Mouse (Mus musculus) inflammation-experienced regulatory T-cells, adult 6 months (primary cell): Measurements from ENCODE around the gene Spaar. TPM values are rescaled to one million over a fixed set of nuclear protein-coding genes. Genes with fewer than 3 reads are reported as not detected.

Experiments
- ATAC-seq: one replicate; pipeline ENCODE4 v1.8.0; 2017
- polyA plus RNA-seq, 3 experiments: library from polyadenylated mRNA; unstranded; fragments of 100-300 nt; shearing (Covaris generic); gene quantifications; one replicate each; pipeline ENCODE4 v1.2.1; 2017

The Spaar gene
- under 1 TPM in 1 of 3 experiments, not detected in 2; 0.23 TPM for polyA plus RNA-seq

DNA sequence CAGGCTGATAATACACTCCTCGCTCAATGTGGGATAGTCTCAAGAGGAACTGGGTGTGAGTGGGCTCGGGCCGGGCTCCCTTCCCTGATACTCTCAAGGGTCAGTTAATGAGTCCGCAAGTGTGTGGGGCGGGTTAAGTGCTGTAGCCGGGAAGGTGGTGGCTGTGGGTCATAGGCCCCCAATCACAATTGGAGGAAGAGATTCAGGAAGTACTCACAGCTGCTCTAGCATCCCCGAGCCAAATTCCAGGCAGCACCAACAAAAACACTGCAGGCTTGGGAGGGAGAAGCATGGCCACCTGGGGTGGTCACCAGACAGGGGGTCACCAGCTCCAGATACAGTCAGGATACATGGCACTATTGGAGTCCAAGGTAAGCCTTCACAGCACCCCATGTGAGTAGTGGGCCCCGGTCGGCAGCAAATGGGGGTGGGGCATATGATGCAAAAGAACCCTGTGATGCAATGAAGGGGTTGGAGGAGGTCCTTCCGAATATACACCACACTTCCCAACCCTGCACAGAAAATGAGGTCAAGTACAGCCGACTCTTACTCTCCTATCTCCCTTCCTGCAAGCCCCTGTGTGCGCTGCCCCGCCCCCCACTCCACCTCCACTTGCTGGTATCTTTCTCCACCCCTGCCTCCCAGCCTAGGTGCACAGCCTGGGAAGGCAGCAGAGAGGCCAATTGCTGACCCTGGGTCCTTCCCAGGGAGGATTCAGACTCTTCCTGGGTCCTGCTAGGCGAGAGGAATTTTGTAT, at the start of gene Spaar:
TSS of gene Spaar (plus strand) at position 241 of the 757 bp plus-strand sequence.
- ATAC-seq, result no peak

DNA sequence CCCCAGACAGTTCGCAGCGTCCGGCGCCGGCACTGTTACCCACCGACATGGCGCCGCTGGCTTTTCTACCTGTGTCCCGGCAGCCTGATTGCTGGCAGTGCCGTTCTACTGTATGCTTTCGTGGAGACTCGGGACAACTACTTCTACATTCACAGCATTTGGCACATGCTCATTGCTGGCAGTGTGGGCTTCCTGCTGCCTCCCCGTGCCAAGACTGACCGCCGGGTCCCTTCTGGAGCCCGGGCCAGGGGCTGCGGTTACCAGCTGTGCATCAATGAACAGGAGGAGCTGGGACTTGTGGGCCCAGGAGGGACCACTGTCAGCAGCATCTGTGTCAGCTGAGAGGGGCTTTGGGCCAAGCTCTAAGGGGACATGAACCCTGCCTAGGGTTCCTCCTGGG, 39.8 kb upstream of the Spaar start:
- ATAC-seq, result no peak

GRCm38 (mm10) chr4:43691026-43691425, 38.8 kb upstream of the Spaar start:
- ATAC-seq, result no peak

DNA sequence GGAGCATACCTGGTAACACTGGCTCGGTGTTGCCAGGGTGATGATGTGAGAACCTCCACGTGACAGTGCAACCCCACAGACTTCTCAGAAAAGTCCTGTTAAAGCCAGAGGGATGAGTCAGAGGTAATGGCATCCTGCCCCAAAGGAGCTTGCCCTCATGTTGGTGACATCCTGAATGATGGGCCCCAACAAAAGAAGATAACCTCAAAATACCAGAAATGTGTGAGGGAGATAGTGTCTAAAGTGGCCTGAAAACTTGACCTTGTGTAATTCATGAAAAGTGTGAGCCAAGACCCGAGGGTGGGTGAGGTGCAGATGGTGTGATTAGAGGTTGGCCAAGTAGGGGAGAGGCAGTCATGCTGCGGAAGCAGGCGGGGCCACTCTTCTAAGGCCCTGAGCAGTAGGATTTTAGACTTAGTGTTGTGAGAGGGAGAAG, 36.0 kb upstream of the Spaar start:
- ATAC-seq, result no peak

DNA sequence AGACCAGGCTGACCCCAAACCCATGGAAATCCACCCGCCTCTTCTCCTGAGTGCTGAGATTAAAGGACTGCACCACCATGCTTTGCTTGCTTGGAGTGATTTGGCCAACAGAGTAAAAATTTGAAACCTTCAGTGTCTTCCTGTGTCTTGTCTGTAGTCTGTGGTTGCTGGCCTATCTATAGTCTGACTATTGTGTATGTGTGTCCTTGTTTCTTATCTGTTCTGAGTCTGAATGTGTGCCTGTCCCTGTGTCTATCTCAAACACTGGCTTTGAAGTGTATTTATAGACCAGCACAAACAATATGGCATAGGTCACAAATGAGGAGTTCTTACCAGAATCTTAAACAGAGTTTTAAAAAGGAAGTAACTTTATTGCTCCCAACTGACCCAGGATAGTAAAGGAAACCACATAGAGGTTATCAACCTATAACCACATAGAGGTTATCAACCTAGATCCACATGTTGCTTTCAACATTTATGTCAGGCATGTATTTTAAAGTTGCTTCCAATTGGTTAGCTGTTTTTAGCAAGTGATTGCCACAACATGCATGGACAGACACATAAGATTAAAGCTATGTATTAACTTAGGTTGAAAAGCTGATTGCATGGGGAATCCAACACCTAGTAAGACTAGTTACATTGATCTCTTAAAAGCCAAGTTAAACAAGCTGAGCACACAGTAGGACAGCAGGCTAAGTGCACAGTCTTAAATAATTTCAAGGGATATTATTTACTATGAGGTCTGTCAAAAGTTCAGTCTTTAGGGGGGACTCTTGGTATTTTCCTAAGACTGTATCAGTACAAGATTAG, 35.2 kb upstream of the Spaar start:
- no peak for ATAC-seq

- no peak for ATAC-seq
These were observed 34.6 kb upstream of the Spaar start for GRCm38 (mm10) chr4:43695249-43695671.

DNA sequence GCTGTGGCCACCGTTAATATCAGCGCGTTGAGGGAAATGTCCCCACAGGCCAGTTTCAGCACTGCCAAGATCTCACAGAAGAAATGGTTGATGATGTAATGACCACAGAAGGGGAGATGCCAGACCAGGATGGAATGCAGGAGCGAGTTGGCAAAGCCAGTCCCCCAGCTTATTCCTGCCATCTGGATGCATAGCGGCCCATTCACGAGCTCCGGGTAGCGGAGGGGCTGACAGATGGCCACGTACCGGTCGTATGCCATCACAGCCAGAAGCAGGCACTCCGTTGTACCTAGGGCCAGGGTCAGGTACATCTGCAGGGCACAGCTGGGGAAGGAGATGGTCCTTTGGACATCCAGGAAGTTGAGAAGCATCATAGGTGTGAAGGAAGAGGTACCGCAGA, 33.3 kb upstream of the Spaar start:
- no peak for ATAC-seq

DNA sequence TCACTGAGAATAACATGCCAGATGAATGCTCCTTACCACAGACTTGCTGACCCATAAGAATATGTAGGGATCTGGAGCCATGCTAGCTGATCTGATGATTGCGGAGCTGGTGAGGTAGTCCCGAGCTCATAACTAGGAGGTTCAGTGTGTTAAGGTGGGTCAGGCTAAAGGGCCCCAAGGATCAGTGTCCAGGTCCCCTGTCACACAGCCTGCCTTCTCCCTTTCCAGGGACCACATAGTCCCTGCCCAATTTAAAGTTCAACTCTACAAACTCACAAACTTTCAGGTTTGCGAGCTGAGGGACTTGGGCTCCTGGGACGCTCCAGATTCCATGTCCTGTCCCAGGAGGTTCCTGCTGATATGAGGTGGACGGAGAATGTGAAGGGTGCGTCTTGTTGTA, 29.1 kb upstream of the Spaar start, which contains the start of gene Olfr70:
TSS of gene Olfr70 (minus strand) at position 101 of the 400 bp plus-strand sequence.
- no peak for ATAC-seq

GRCm38 (mm10) chr4:43703439-43703838, 26.4 kb upstream of the Spaar start:
- no peak for ATAC-seq

GRCm38 (mm10) chr4:43703851-43704250, 26.0 kb upstream of the Spaar start:
- ATAC-seq, result no peak

DNA sequence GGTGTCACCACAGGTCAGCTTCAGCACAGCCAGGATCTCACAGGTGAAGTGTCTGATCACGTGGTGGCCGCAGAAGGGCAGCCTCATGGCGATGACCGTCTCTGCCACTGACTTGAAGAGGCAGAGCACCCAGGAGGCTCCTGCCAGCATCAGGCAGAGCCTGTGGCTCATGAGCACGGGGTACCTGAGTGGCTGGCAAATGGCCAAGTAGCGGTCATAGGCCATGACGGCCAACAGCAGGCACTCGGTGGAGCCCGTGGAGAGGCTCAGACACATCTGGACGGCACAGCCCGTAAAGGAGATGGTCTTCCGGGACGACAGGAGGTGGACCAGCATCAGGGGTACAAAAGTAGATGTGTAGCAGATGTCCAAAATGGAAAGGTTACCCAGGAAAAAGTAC, 23.8 kb upstream of the Spaar start:
- no peak for ATAC-seq

DNA sequence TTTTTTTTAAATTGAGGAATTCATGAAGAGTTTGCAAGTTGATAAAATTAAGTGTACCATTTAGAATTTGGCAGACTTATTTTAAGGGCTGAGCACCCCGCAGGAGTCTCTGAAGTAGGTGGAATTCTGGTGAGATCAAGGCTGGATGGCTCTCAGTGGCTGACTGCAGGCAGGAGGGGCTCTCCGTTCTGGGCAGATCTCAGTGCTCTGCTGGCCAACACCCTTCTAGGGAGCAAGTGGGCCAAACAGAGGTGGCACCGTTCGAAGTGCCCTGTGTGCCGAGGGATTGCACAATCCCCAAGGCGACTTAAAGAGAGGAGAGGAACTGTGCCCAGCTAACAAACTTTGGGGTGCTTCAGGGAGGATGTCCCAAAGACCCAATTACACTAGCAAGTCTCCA, 20.0 kb upstream of the Spaar start, which contains the start of gene Olfr71:
TSS of gene Olfr71 (minus strand) at position 387 of the 400 bp plus-strand sequence.
- ATAC-seq, result no peak

GRCm38 (mm10) chr4:43711821-43712220, 18.0 kb upstream of the Spaar start:
- ATAC-seq, result peak; percentile 38

DNA sequence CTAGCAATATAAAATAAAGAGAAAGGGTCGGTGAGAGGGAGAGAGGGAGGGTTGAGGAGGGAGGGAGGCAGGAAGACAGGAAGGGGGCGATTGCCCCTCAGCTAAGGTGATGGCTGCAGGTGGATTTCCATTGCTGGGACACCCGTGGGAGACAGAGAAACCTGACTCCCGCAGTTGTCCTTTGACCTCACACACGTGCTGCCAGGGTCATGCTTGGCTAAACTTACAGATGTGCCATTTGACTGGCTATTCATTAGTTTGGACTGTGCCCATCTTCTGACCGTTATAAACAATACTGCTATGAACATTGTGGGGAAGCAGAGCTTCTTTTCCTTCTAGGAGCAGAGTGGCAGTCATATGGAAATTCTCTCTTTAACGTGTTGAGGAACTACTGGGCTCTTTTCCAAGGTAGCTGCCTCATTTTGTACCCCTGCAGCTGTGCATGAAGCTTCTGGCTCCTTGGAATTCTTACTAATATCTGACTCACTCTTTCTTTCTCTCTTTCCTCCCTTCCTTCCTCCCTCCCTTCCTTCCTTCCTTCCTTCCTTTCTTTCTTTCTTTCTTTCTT, 16.1 kb upstream of the Spaar start:
- ATAC-seq, result no peak

- ATAC-seq, result no peak
These were observed 9.2 kb upstream of the Spaar start for GRCm38 (mm10) chr4:43720491-43721228.

GRCm38 (mm10) chr4:43722191-43722590, 7.6 kb upstream of the Spaar start:
- no peak for ATAC-seq

DNA sequence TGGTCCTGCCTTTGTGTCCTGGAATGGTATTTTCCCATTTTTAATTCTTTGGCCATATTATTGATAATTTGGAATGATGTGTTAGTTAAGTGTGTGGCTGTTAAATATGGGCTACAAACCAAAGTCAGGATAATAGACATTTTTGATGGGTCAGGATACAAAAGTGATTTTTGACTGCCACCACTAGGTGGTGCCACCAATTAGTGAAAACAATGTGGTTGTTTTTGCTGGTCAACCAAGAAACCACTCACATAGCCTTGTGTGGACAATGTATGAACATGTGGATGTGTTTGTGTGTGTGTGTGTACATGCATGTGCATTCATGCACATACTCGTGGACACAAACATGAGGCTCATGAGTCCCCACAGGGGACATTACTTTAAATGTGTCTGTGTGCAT, 5.1 kb upstream of the Spaar start:
- ATAC-seq, result no peak

DNA sequence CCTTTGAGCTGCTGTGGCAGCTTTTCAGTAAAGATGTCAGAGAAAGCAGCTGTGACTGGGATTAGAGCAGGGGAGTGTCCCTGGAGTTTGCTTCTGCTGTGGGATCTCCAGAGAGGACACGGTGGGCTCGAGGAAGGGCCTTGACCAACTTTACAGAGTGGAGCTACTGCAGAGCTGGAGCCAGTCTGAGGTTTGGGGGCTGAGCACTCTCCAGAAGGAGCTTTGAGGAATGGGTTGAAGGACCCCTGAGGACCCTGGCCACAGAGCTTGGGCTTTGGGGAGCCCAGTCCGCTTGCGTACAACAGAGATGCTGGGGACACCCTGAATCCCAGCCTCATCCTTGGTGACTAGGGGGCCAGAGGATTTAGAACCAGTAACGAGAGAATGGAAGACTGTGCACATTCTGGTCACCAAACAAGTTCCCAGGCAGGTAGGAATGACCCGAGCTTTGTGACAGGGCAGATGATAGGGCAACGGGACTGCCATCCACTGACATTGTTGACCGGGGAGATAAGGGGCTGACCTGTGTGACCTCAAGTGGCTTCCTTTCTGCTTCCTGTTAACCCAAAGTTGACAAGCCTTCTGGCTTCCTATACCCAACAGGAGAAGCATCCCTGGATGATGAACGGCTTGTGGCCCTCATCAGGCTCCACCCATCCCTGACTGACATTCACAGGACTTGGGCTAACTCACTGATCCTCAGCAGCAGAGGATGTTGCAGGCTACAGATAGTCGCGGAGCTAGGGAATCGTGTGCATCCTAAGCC, 3.4 kb upstream of the Spaar start:
- ATAC-seq, result no peak

DNA sequence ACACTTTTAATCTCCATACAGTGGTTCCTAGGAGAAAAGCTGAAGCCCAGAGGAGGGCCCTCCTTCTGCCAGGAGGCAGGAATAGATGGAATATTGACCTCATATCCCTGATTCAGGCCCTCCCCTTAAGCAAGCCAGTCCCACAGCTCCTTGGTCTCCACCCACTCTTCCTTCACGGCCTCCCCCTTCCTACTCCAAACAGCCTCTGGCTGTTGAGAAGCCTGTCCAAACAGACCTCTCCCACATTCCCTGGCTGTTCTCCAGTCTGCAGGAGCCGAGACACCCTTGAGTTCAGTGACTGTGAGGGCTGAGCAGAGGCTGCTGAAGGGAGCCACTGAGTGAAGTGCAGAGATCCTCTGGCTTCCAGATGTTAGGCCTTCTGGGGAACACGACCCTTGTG, 2.8 kb upstream of the Spaar start, which contains the start of gene Hrct1:
TSS of gene Hrct1 (plus strand) at position 194 of the 400 bp plus-strand sequence.
- ATAC-seq, result no peak

- ATAC-seq, result no peak
These were observed 1.9 kb upstream of the Spaar start for GRCm38 (mm10) chr4:43727718-43728575.

- ATAC-seq, result no peak
These were observed 1.3 kb upstream of the Spaar start for GRCm38 (mm10) chr4:43728576-43728954.
